Comparison of ENCODE assay signal across 8 mouse cellular contexts in the genomic region with DNA sequence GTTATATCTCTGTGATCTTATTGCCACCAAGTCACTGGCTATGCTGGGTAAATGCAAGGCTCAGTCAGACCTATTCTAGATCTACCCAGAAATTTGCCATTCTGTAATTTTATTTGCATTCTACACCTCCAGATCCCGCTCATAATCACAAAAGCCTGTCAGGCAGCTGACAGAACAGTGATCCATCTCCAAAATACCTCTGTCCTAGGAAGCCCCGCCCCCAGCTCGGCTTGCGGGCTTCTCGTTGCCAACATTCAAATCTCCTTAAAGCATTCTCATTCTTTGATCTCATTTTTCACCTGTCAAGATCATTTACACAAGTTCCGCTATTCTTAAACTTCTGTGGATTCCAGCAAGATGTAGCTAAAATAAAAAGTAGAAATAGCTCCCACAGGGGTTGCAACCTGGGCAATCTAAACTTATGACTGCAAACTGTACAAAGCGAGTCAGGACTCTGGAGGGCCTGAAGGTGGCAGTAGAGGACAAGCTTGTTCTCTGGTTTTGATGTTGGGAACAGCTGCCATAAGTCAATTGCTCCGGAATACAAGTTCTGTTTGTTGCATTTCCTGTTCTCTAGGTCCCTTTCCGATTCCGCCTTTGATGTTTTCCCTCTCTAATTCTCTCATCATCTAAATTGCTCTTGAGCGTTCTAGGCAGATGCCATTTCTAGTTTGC. TPM values are rescaled to one million over a fixed set of nuclear protein-coding genes. Genes with fewer than 3 reads are reported as not detected.
DNase-seq lines count a peak whose midpoint lies in the region; ATAC-seq lines count a peak whose summit lies in the region.

No protein-coding gene starts in this region.

- H3K9me3 ChIP-seq in forebrain, embryonic 15.5 days, result no peaks in the 10 kb centered on the region
- H3K9me3 ChIP-seq in liver, embryonic 16.5 days (replicated peaks; ENCODE audit: control insufficient read depth, low read length), result no peaks in the 10 kb centered on the region
- H3K9me3 ChIP-seq in neural tube, embryonic 14.5 days (ENCODE audit: control insufficient read depth, low read length), result no peaks in the 10 kb centered on the region

- no peaks in the 10 kb centered on the region for H3K27me3 ChIP-seq in forebrain, embryonic 15.5 days
- no peaks in the 10 kb centered on the region for H3K27me3 ChIP-seq in liver, embryonic 16.5 days (ENCODE audit: control insufficient read depth, insufficient read depth, low read depth, low read length)
- no peaks in the 10 kb centered on the region for H3K27me3 ChIP-seq in neural tube, embryonic 14.5 days (ENCODE audit: control insufficient read depth, insufficient read depth, low read length)

- no peaks in the 10 kb centered on the region for H3K36me3 ChIP-seq in forebrain, embryonic 15.5 days
- H3K36me3 ChIP-seq in liver, embryonic 16.5 days (ENCODE audit: control insufficient read depth, insufficient read depth), result no peaks in the 10 kb centered on the region
- H3K36me3 ChIP-seq in neural tube, embryonic 14.5 days (ENCODE audit: control insufficient read depth, insufficient read depth, low read length), result no peaks in the 10 kb centered on the region

- H3K4me1 ChIP-seq in forebrain, embryonic 15.5 days, result no peaks in the 10 kb centered on the region
- H3K4me1 ChIP-seq in liver, embryonic 16.5 days (ENCODE audit: control insufficient read depth, low read depth, low read length), result no peaks in the 10 kb centered on the region; the same call in 1 of the 2 replicates
- no peaks in the 10 kb centered on the region for H3K4me1 ChIP-seq in neural tube, embryonic 14.5 days (ENCODE audit: control insufficient read depth, insufficient read depth, low read length)

- intact Hi-C loops in heart, postnatal 14 days (cut with DNase I), result loop anchor here (5.0 kb wide), 1 partner anchor 202 kb away; no protein-coding TSS in a partner anchor

- H3K4me2 ChIP-seq in forebrain, embryonic 15.5 days (replicated peaks), result peak overlapping the region; percentile 30
- peak overlapping the region; percentile 43 for H3K4me2 ChIP-seq in liver, embryonic 16.5 days (ENCODE audit: low read depth, low read length)
- H3K4me2 ChIP-seq in neural tube, embryonic 14.5 days (ENCODE audit: low read depth, low read length), result peak overlapping the region; percentile 2; the same call in 1 of the 2 replicates

- no peak overlapping the region for H3K27ac ChIP-seq in forebrain, embryonic 15.5 days (replicated peaks)
- no peak overlapping the region for H3K27ac ChIP-seq in liver, embryonic 16.5 days (ENCODE audit: low read length)
- H3K27ac ChIP-seq in neural tube, embryonic 14.5 days (ENCODE audit: low read depth, low read length), result no peak overlapping the region

- peak overlapping the region; percentile 19; the same call in 1 of the 2 replicates for H3K4me3 ChIP-seq in forebrain, embryonic 15.5 days
- no peak overlapping the region for H3K4me3 ChIP-seq in liver, embryonic 16.5 days (ENCODE audit: low read depth, low read length)
- no peak overlapping the region for H3K4me3 ChIP-seq in neural tube, embryonic 14.5 days (ENCODE audit: low read depth, low read length)

- DNase-seq in MN1 (ENCODE audit: low spot score), result peak; percentile 31
- peak; percentile 7 for DNase-seq in cerebellum, adult 11-12 months
- peak; percentile 69 to 81 for DNase-seq in heart, postnatal 14 days
- peak; percentile 75 to 81 for DNase-seq in kidney, postnatal 4 days
- DNase-seq in thymus, postnatal 10 days (ENCODE audit: low spot score in 2 of 2), result peak; percentile 56 to 79

- ATAC-seq in forebrain, embryonic 15.5 days (replicated peaks), result peak; percentile 91
- peak; percentile 66 for ATAC-seq in liver, embryonic 16.5 days (ENCODE audit: low read depth)
- ATAC-seq in neural tube, embryonic 14.5 days (ENCODE audit: low read depth), result peak; percentile 92

- no peak overlapping the region for H3K9ac ChIP-seq in forebrain, embryonic 15.5 days (replicated peaks)
- H3K9ac ChIP-seq in liver, embryonic 16.5 days (ENCODE audit: low read depth, low read length), result no peak overlapping the region
- no peak overlapping the region for H3K9ac ChIP-seq in neural tube, embryonic 14.5 days (replicated peaks; ENCODE audit: low read depth, low read length)

- WGBS in forebrain, embryonic 15.5 days, result 31% methylated on average over 11 of the region's 11 CpGs
- WGBS in liver, embryonic 16.5 days (ENCODE audit: insufficient replicate concordance), result 17% methylated on average over 11 of the region's 11 CpGs
- 30% methylated on average over 11 of the region's 11 CpGs for WGBS in neural tube, embryonic 14.5 days

RNA-seq across cellular contexts. Expression of a gene that starts 58.1 kb away (rescaled TPM):
- polyA plus RNA-seq in forebrain, embryonic 15.5 days (2015; fragmentation: Nextera tagmentation; extraction: Ambion mirVana), result 1.8 and 1.9 TPM in 2 replicates
- 10 to 100 TPM; 15.7 to 17.7 TPM for total RNA-seq in heart, postnatal 14 days (2021)
- 0.56 and 0.73 TPM in 2 replicates for polyA plus RNA-seq in liver, embryonic 16.5 days (2015; fragmentation: Nextera tagmentation; extraction: Ambion mirVana)
- polyA plus RNA-seq in neural tube, embryonic 14.5 days (2014; fragmentation: Nextera tagmentation; extraction: Ambion mirVana), result 1.6 and 2.4 TPM in 2 replicates

Comparison
In these comparisons a context has a peak if more than half of its experiments do, and no peak if none do; other contexts are left out.
1. DNase-seq: peak in every context shown above with its lines; median percentile 78 in kidney, postnatal 4 days; 75 in heart, postnatal 14 days; 68 in thymus, postnatal 10 days; 31 in MN1; 7 in cerebellum, adult 11-12 months.